Mouse (Mus musculus) embryonic facial prominence, embryonic 11.5 days (tissue): ENCODE measurements around the gene Nid2. TPM values are rescaled to one million over a fixed set of nuclear protein-coding genes. Genes with fewer than 3 reads are reported as not detected.

Source experiments
- ATAC-seq: fragments of 200-750 bp; cut with Nextera tagmentation; replicated peaks from 2 replicates; pipeline ENCODE4 v1.8.0; 2017; ENCODE audit warnings: low read depth; ENCODE audit not compliant: insufficient number of reproducible peaks, low FRiP score, low TSS enrichment
- DNase-seq: peaks from one replicate; pipeline ENCODE4 v3.0.0-alpha.2; 2015; ENCODE audit warnings: low spot score
- H3K27ac ChIP-seq: fragments of 300-500 bp; sonication (generic); replicated peaks from 2 replicates; pipeline ENCODE4 v1.5.1; 2014; ENCODE audit warnings: mild to moderate bottlenecking, low read depth, low read length, control low read depth
- H3K27me3 ChIP-seq: fragments of 300-500 bp; sonication (generic); 2 replicates; pipeline ENCODE4 v1.6.1; 2014; ENCODE audit warnings: mild to moderate bottlenecking, low read length, moderate library complexity, mixed read lengths; ENCODE audit not compliant: control insufficient read depth, insufficient read depth
- H3K36me3 ChIP-seq: fragments of 300-500 bp; sonication (generic); replicated peaks from 2 replicates; pipeline ENCODE4 v1.6.1; 2014; ENCODE audit warnings: low read depth, mild to moderate bottlenecking, low read length, moderate library complexity, mixed read lengths; ENCODE audit not compliant: control insufficient read depth, insufficient read depth
- H3K4me1 ChIP-seq: fragments of 300-500 bp; sonication (generic); 2 replicates; pipeline ENCODE4 v1.6.1; 2014; ENCODE audit warnings: low read length, mixed read lengths; ENCODE audit not compliant: control insufficient read depth, insufficient read depth
- H3K4me2 ChIP-seq: fragments of 300-500 bp; sonication (generic); 2 replicates; pipeline ENCODE4 v1.6.1; 2014; ENCODE audit warnings: low read depth, mild to moderate bottlenecking, control low read depth, low read length, moderate library complexity
- H3K4me3 ChIP-seq: fragments of 300-500 bp; sonication (generic); 2 replicates; pipeline ENCODE4 v1.5.1; 2014; ENCODE audit warnings: low read depth, low read length, control low read depth
- H3K9ac ChIP-seq: fragments of 300-500 bp; sonication (generic); replicated peaks from 2 replicates; pipeline ENCODE4 v1.6.1; 2014; ENCODE audit warnings: mild to moderate bottlenecking, control low read depth, low read length
- H3K9me3 ChIP-seq: fragments of 300-500 bp; sonication (generic); replicated peaks from 2 replicates; pipeline ENCODE4 v1.6.1; 2016; ENCODE audit warnings: mild to moderate bottlenecking, low read length, inconsistent platforms, mixed read lengths; ENCODE audit not compliant: control insufficient read depth
- WGBS: fragments of 180-500 bp; shearing (Covaris S2); extraction: QIAGEN DNeasy Blood & Tissue Kit; methylation state at CpG from one replicate; pipeline ENCODE4 v1.1.7; 2014; 5-methylcytosine and 5-hydroxymethylcytosine counted together
- polyA plus RNA-seq: library from polyadenylated mRNA; unstranded; fragments of >200 nt; fragmentation: Nextera tagmentation; extraction: Ambion mirVana; gene quantifications from 2 replicates; pipeline ENCODE4 v1.2.1, GENCODE M21; 2014

Nid2 gene
- polyA plus RNA-seq, 1 experiment from 2014 or later, result 46.1 TPM

GRCm38 (mm10) chr14:19750411-19751024, 547 bp upstream of the Nid2 start:
- DNase-seq, result peak; percentile 81
- no peaks in the 10 kb centered on the region for H3K4me1 ChIP-seq
- no peaks in the 10 kb centered on the region for H3K9me3 ChIP-seq
- H3K36me3 ChIP-seq, result no peaks in the 10 kb centered on the region; the same call in 1 of the 2 replicates
- peak overlapping the region; percentile 57 for H3K4me3 ChIP-seq
- WGBS, result under 1% methylated on average over 26 of the region's 26 CpGs
- no peaks in the 10 kb centered on the region for H3K27me3 ChIP-seq
- peak; percentile 87 for ATAC-seq
- peak overlapping the region; percentile 48 for H3K9ac ChIP-seq
- peak overlapping the region; percentile 86 for H3K27ac ChIP-seq
- peak overlapping the region; percentile 82 for H3K4me2 ChIP-seq

GRCm38 (mm10) chr14:19752276-19752675, 1.2 kb downstream of the Nid2 start:
- 2% methylated on average over 21 of the region's 21 CpGs for WGBS
- DNase-seq (peak; percentile 46), ATAC-seq (no peak)
- Histone ChIP-seq H3K9me3 (no peaks in the 10 kb centered on the region), H3K4me3 (peak overlapping the region; percentile 57), H3K4me1 (no peaks in the 10 kb centered on the region), H3K36me3 (no peaks in the 10 kb centered on the region; the same call in 1 of the 2 replicates), H3K9ac (peak overlapping the region; percentile 43), H3K4me2 (peak overlapping the region; percentile 82), H3K27ac (no peak overlapping the region), H3K27me3 (no peaks in the 10 kb centered on the region)

GRCm38 (mm10) chr14:19759277-19760193, 8.5 kb downstream of the Nid2 start:
- Histone ChIP-seq H3K27ac (no peak overlapping the region), H3K9me3 (no peaks in the 10 kb centered on the region), H3K9ac (no peak overlapping the region), H3K4me1 (no peaks in the 10 kb centered on the region), H3K36me3 (no peaks in the 10 kb centered on the region; the same call in 1 of the 2 replicates), H3K4me2 (no peak overlapping the region), H3K27me3 (no peaks in the 10 kb centered on the region), H3K4me3 (no peak overlapping the region)
- ATAC-seq (no peak), DNase-seq (no peak)
- 85% methylated on average over 10 of the region's 10 CpGs for WGBS

DNA sequence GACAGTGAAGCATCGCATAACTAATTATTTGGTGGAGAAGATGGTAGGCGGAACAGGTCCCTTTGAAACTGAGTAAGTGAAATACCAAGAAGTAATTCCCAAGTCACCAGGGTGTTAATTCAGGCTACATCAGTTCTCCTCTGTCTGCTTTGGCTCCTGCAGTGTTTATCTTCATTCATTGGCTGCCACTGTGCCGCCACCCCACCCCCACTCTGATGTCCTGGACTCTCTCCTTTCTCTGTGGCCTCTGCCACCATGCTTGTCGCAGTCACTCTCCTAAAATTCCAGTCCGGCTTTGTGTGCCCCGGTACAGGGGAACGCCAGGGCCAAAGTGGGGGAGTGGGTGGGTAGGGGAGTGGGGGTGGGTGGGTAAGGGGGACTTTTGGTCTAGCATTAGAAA, 9.7 kb downstream of the Nid2 start:
- Histone ChIP-seq H3K36me3 (no peaks in the 10 kb centered on the region), H3K4me1 (no peaks in the 10 kb centered on the region), H3K9me3 (no peaks in the 10 kb centered on the region), H3K27me3 (no peaks in the 10 kb centered on the region), H3K27ac (no peak overlapping the region), H3K4me2 (no peak overlapping the region), H3K4me3 (no peak overlapping the region), H3K9ac (no peak overlapping the region)
- WGBS, result 26% methylated on average over 7 of the region's 7 CpGs
- DNase-seq (no peak), ATAC-seq (no peak)

GRCm38 (mm10) chr14:19762014-19762413, 10.9 kb downstream of the Nid2 start:
- H3K4me1 ChIP-seq, result no peaks in the 10 kb centered on the region
- H3K27me3 ChIP-seq, result no peaks in the 10 kb centered on the region
- 52% methylated on average over 4 of the region's 4 CpGs for WGBS
- no peaks in the 10 kb centered on the region for H3K9me3 ChIP-seq
- no peak overlapping the region for H3K9ac ChIP-seq
- H3K4me2 ChIP-seq, result no peak overlapping the region
- DNase-seq (no peak), ATAC-seq (no peak)
- no peaks in the 10 kb centered on the region for H3K36me3 ChIP-seq
- H3K27ac ChIP-seq, result no peak overlapping the region
- H3K4me3 ChIP-seq, result no peak overlapping the region

DNA sequence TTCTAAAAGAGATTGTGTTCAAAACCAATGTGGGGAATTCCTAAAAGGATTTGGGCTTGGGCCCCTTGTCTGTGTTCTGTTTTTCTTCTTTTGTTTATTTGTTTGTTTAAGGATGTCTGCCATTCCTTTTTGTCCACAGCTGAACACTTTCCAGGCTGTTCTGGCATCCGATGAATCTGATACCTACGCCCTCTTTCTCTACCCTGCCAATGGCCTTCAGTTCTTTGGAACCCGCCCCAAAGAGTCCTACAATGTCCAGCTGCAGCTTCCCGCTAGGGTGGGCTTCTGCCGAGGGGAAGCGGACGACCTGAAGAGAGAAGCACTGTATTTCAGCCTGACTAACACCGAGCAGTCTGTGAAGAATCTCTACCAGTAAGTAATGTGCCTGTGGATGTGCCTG, 12.5 kb downstream of the Nid2 start:
- H3K27me3 ChIP-seq, result no peaks in the 10 kb centered on the region
- DNase-seq (no peak), ATAC-seq (no peak)
- 34% methylated on average over 8 of the region's 8 CpGs for WGBS
- H3K4me3 ChIP-seq, result no peak overlapping the region
- H3K27ac ChIP-seq, result no peak overlapping the region
- H3K9ac ChIP-seq, result no peak overlapping the region
- no peaks in the 10 kb centered on the region for H3K9me3 ChIP-seq
- H3K4me2 ChIP-seq, result no peak overlapping the region
- no peaks in the 10 kb centered on the region for H3K36me3 ChIP-seq
- no peaks in the 10 kb centered on the region for H3K4me1 ChIP-seq

GRCm38 (mm10) chr14:19764331-19764730, 13.3 kb downstream of the Nid2 start:
- no peak for DNase-seq
- no peak overlapping the region for H3K4me3 ChIP-seq
- WGBS, result 90% methylated on average over 8 of the region's 8 CpGs
- no peaks in the 10 kb centered on the region for H3K4me1 ChIP-seq
- H3K36me3 ChIP-seq, result no peaks in the 10 kb centered on the region
- no peaks in the 10 kb centered on the region for H3K27me3 ChIP-seq
- no peak overlapping the region for H3K9ac ChIP-seq
- no peak overlapping the region for H3K4me2 ChIP-seq
- ATAC-seq, result no peak
- H3K9me3 ChIP-seq, result no peaks in the 10 kb centered on the region
- no peak overlapping the region for H3K27ac ChIP-seq
